Mouse (Mus musculus) lung, postnatal 0 days (tissue): ENCODE measurements around the gene Rhobtb1.

ENCODE experiments used
- CTCF ChIP-seq: IDR thresholded peaks from 2 replicates; pipeline ENCODE4 v1.5.1; 2016; ENCODE audit warnings: antibody characterized with exemption, mild to moderate bottlenecking
- EP300 ChIP-seq: IDR thresholded peaks from 2 replicates; pipeline ENCODE4 v1.6.1; 2016; ENCODE audit warnings: antibody characterized with exemption, mild to moderate bottlenecking, control low read depth

DNA sequence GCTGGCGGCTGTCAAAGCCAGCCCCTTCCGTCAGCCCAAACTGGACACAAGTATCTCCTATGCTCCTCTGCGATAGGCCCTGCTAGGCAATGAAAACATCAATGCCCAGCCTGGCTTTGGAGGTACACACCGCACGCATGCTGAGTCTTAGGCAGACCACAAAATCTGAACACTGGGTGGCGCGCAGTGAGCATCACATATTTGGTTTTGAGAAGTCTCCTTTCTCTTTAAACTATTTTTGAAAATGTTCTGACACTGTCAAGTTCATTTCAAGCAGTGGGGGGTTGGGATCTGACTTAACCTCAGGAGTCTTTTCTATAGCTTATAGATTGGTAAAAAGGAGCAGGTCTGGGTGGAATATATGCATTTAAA is 128.4 kb downstream of the Rhobtb1 start:
- no peak for TF ChIP-seq CTCF
- TF ChIP-seq EP300: no peak
